Mouse (Mus musculus): ENCODE measurements at regions not wholly inside any gene's neighbourhood (a gene's known extent, or its start where the extent isn't known, plus 50 kb on each side); places are given as distances from the start of the nearest gene placed in this dataset.

GRCm38 (mm10) chr10:124338923-124339322 is 1050.3 kb downstream of the Slc16a7 start:
- Histone ChIP-seq H3K4me3 (ENCODE audit: low read depth, low read length) (no peak overlapping the region), H3K4me1 (ENCODE audit: control insufficient read depth, insufficient read depth, low read length) (no peaks in the 10 kb centered on the region), H3K27ac (replicated peaks; ENCODE audit: low read depth, low read length) (no peak overlapping the region), H3K9ac (ENCODE audit: low read length) (no peak overlapping the region), H3K36me3 (ENCODE audit: control insufficient read depth, insufficient read depth, low read length) (no peaks in the 10 kb centered on the region), H3K27me3 (ENCODE audit: control insufficient read depth, insufficient read depth, low read length) (no peaks in the 10 kb centered on the region), H3K9me3 (ENCODE audit: control insufficient read depth, low read length) (no peaks in the 10 kb centered on the region), H3K4me2 (ENCODE audit: low read depth, severe bottlenecking) (no peak overlapping the region)
- 89% methylated on average over 3 of the region's 3 CpGs for WGBS
- DNase-seq (ENCODE audit: low spot score) (no peak), ATAC-seq (ENCODE audit: insufficient number of reproducible peaks, low FRiP score, low TSS enrichment, low read depth) (no peak)

GRCm38 (mm10) chr10:124349300-124349699 is 1040.0 kb downstream of the Slc16a7 start:
- Histone ChIP-seq H3K4me1 (ENCODE audit: control insufficient read depth, insufficient read depth, low read length) (no peaks in the 10 kb centered on the region), H3K36me3 (ENCODE audit: control insufficient read depth, insufficient read depth, low read length) (no peaks in the 10 kb centered on the region), H3K4me3 (ENCODE audit: low read depth, low read length) (no peak overlapping the region), H3K27me3 (ENCODE audit: control insufficient read depth, insufficient read depth, low read length) (no peaks in the 10 kb centered on the region), H3K4me2 (ENCODE audit: low read depth, severe bottlenecking) (no peak overlapping the region), H3K9ac (ENCODE audit: low read length) (no peak overlapping the region), H3K9me3 (ENCODE audit: control insufficient read depth, low read length) (no peaks in the 10 kb centered on the region), H3K27ac (replicated peaks; ENCODE audit: low read depth, low read length) (no peak overlapping the region)
- DNase-seq (ENCODE audit: low spot score) (no peak), ATAC-seq (ENCODE audit: insufficient number of reproducible peaks, low FRiP score, low TSS enrichment, low read depth) (no peak)
- WGBS: 53% methylated on average over 2 of the region's 2 CpGs

- Histone ChIP-seq H3K9me3 (ENCODE audit: control insufficient read depth, low read length) (no peaks in the 10 kb centered on the region), H3K4me1 (ENCODE audit: control insufficient read depth, insufficient read depth, low read length) (no peaks in the 10 kb centered on the region), H3K27me3 (ENCODE audit: control insufficient read depth, insufficient read depth, low read length) (no peaks in the 10 kb centered on the region), H3K4me2 (ENCODE audit: low read depth, severe bottlenecking) (no peak overlapping the region), H3K4me3 (ENCODE audit: low read depth, low read length) (no peak overlapping the region), H3K9ac (ENCODE audit: low read length) (no peak overlapping the region), H3K36me3 (ENCODE audit: control insufficient read depth, insufficient read depth, low read length) (no peaks in the 10 kb centered on the region), H3K27ac (replicated peaks; ENCODE audit: low read depth, low read length) (no peak overlapping the region)
- DNase-seq (ENCODE audit: low spot score) (no peak), ATAC-seq (ENCODE audit: insufficient number of reproducible peaks, low FRiP score, low TSS enrichment, low read depth) (no peak)
Observed at GRCm38 (mm10) chr10:124362795-124363194, 1026.5 kb downstream of the Slc16a7 start.

GRCm38 (mm10) chr10:124370994-124371393 is 1018.3 kb downstream of the Slc16a7 start:
- Histone ChIP-seq H3K4me1 (ENCODE audit: control insufficient read depth, insufficient read depth, low read length) (no peaks in the 10 kb centered on the region), H3K9ac (ENCODE audit: low read length) (no peak overlapping the region), H3K27me3 (ENCODE audit: control insufficient read depth, insufficient read depth, low read length) (no peaks in the 10 kb centered on the region), H3K4me2 (ENCODE audit: low read depth, severe bottlenecking) (no peak overlapping the region), H3K36me3 (ENCODE audit: control insufficient read depth, insufficient read depth, low read length) (no peaks in the 10 kb centered on the region), H3K9me3 (ENCODE audit: control insufficient read depth, low read length) (no peaks in the 10 kb centered on the region), H3K27ac (replicated peaks; ENCODE audit: low read depth, low read length) (no peak overlapping the region), H3K4me3 (ENCODE audit: low read depth, low read length) (no peak overlapping the region)
- DNase-seq (ENCODE audit: low spot score) (no peak), ATAC-seq (ENCODE audit: insufficient number of reproducible peaks, low FRiP score, low TSS enrichment, low read depth) (no peak)
- 80% methylated on average over 2 of the region's 2 CpGs for WGBS

GRCm38 (mm10) chr10:124402647-124403046 is 986.6 kb downstream of the Slc16a7 start:
- Histone ChIP-seq H3K27me3 (ENCODE audit: control insufficient read depth, insufficient read depth, low read length) (no peaks in the 10 kb centered on the region), H3K9me3 (ENCODE audit: control insufficient read depth, low read length) (no peaks in the 10 kb centered on the region), H3K4me1 (ENCODE audit: control insufficient read depth, insufficient read depth, low read length) (no peaks in the 10 kb centered on the region), H3K36me3 (ENCODE audit: control insufficient read depth, insufficient read depth, low read length) (no peaks in the 10 kb centered on the region), H3K9ac (ENCODE audit: low read length) (no peak overlapping the region), H3K27ac (replicated peaks; ENCODE audit: low read depth, low read length) (no peak overlapping the region), H3K4me3 (ENCODE audit: low read depth, low read length) (no peak overlapping the region), H3K4me2 (ENCODE audit: low read depth, severe bottlenecking) (no peak overlapping the region)
- ATAC-seq (ENCODE audit: insufficient number of reproducible peaks, low FRiP score, low TSS enrichment, low read depth): no peak
- WGBS: 80% methylated on average over 2 of the region's 2 CpGs
- DNase-seq (ENCODE audit: low spot score): no peak

- no peaks in the 10 kb centered on the region for H3K27me3 ChIP-seq (ENCODE audit: control insufficient read depth, insufficient read depth, low read length)
- 79% methylated on average over 2 of the region's 2 CpGs for WGBS
- DNase-seq (ENCODE audit: low spot score) (no peak), ATAC-seq (ENCODE audit: insufficient number of reproducible peaks, low FRiP score, low TSS enrichment, low read depth) (no peak)
- no peak overlapping the region for H3K4me2 ChIP-seq (ENCODE audit: low read depth, severe bottlenecking)
- no peak overlapping the region for H3K4me3 ChIP-seq (ENCODE audit: low read depth, low read length)
- no peaks in the 10 kb centered on the region for H3K36me3 ChIP-seq (ENCODE audit: control insufficient read depth, insufficient read depth, low read length)
- H3K4me1 ChIP-seq (ENCODE audit: control insufficient read depth, insufficient read depth, low read length): no peaks in the 10 kb centered on the region
- H3K9ac ChIP-seq (ENCODE audit: low read length): no peak overlapping the region
- no peaks in the 10 kb centered on the region for H3K9me3 ChIP-seq (ENCODE audit: control insufficient read depth, low read length)
- H3K27ac ChIP-seq (replicated peaks; ENCODE audit: low read depth, low read length): no peak overlapping the region
Observed at GRCm38 (mm10) chr10:124409633-124410032, 979.6 kb downstream of the Slc16a7 start.

GRCm38 (mm10) chr10:124416531-124416930 is 972.7 kb downstream of the Slc16a7 start:
- no peak for ATAC-seq (ENCODE audit: insufficient number of reproducible peaks, low FRiP score, low TSS enrichment, low read depth)
- no peak overlapping the region for H3K9ac ChIP-seq (ENCODE audit: low read length)
- no peak overlapping the region for H3K4me3 ChIP-seq (ENCODE audit: low read depth, low read length)
- H3K27ac ChIP-seq (replicated peaks; ENCODE audit: low read depth, low read length): no peak overlapping the region
- WGBS: 90% methylated on average over 6 of the region's 6 CpGs
- no peak overlapping the region for H3K4me2 ChIP-seq (ENCODE audit: low read depth, severe bottlenecking)
- H3K27me3 ChIP-seq (ENCODE audit: control insufficient read depth, insufficient read depth, low read length): no peaks in the 10 kb centered on the region
- H3K9me3 ChIP-seq (ENCODE audit: control insufficient read depth, low read length): no peaks in the 10 kb centered on the region
- DNase-seq (ENCODE audit: low spot score): no peak
- no peaks in the 10 kb centered on the region for H3K36me3 ChIP-seq (ENCODE audit: control insufficient read depth, insufficient read depth, low read length)
- no peaks in the 10 kb centered on the region for H3K4me1 ChIP-seq (ENCODE audit: control insufficient read depth, insufficient read depth, low read length)

- Histone ChIP-seq H3K36me3 (ENCODE audit: control insufficient read depth, insufficient read depth, low read length) (no peaks in the 10 kb centered on the region), H3K9me3 (ENCODE audit: control insufficient read depth, low read length) (no peaks in the 10 kb centered on the region), H3K27ac (replicated peaks; ENCODE audit: low read depth, low read length) (no peak overlapping the region), H3K27me3 (ENCODE audit: control insufficient read depth, insufficient read depth, low read length) (no peaks in the 10 kb centered on the region), H3K4me1 (ENCODE audit: control insufficient read depth, insufficient read depth, low read length) (no peaks in the 10 kb centered on the region), H3K4me2 (ENCODE audit: low read depth, severe bottlenecking) (no peak overlapping the region), H3K4me3 (ENCODE audit: low read depth, low read length) (no peak overlapping the region), H3K9ac (ENCODE audit: low read length) (no peak overlapping the region)
- DNase-seq (ENCODE audit: low spot score) (no peak), ATAC-seq (ENCODE audit: insufficient number of reproducible peaks, low FRiP score, low TSS enrichment, low read depth) (no peak)
- WGBS: 58% methylated on average over 2 of the region's 2 CpGs
Observed at GRCm38 (mm10) chr10:124423418-124423817, 965.8 kb downstream of the Slc16a7 start.

Data from limb, embryonic 11.5 days (tissue).